Comparison of ENCODE assay signal across 19 mouse cellular contexts in genomic region chr12:110066361-110066885, GRCm38 (mm10).
"Had no signal": no experiment of that assay in that cellular context is flagged by ENCODE, and none has a peak within 500 bp of the region (broad histone marks: within the 10 kb centered on the region; RNA-seq: fewer than 3 reads in every experiment).

No protein-coding gene starts in this region.

- H3K4me3 ChIP-seq: layer of hippocampus, adult 2 months; megakaryocyte, embryonic 14.5 days; midbrain, embryonic 10.5 days; midbrain, embryonic 13.5 days; myocyte; neural tube, embryonic 13.5 days; stomach, embryonic 15.5 days had no signal

- H3K27ac ChIP-seq: layer of hippocampus, adult 2 months; liver, embryonic 14.5 days; midbrain, embryonic 10.5 days; midbrain, embryonic 13.5 days; neural tube, embryonic 13.5 days; stomach, embryonic 15.5 days had no signal

- H3K4me1 ChIP-seq: megakaryocyte, embryonic 14.5 days; midbrain, embryonic 10.5 days; midbrain, embryonic 13.5 days; neural tube, embryonic 13.5 days; stomach, embryonic 15.5 days had no signal

- H3K36me3 ChIP-seq: midbrain, embryonic 10.5 days; midbrain, embryonic 13.5 days; neural tube, embryonic 13.5 days; stomach, embryonic 15.5 days had no signal

- H3K27me3 ChIP-seq: megakaryocyte, embryonic 14.5 days; midbrain, embryonic 13.5 days; neural tube, embryonic 13.5 days; stomach, embryonic 15.5 days had no signal

- DNase-seq: kidney, adult 9 months; kidney, postnatal 14 days; kidney, postnatal 4 days; layer of hippocampus, adult 9-11 months; liver, postnatal 0 days; lung, embryonic 14.5 days; retina, postnatal 1 day; right cerebral cortex, postnatal 25 days; spleen, adult 18-20 months; thymus, adult 18-20 months; thymus, postnatal 36 days had no signal
